Mouse (Mus musculus) thymus, postnatal 25 days (tissue): ENCODE results near the gene Nptx1.

Experiments used
- DNase-seq: peaks from one replicate; pipeline ENCODE4 v3.0.0; 2022

Nptx1 gene

GRCm38 (mm10) chr11:119490861-119491689, 56.5 kb downstream of the Nptx1 start, which contains the start of gene Endov:
Gene Endov, plus strand, starts transcription at chr11:119491347.
- DNase-seq: peak; percentile 99
